Mouse (Mus musculus) hindbrain, embryonic 11.5 days (tissue): ENCODE measurements around the gene Slc35e3. TPM values are rescaled to one million over a fixed set of nuclear protein-coding genes. Genes with fewer than 3 reads are reported as not detected.

Experiments
- ATAC-seq: fragments of 200-750 bp; cut with Nextera tagmentation; 2 replicates; pipeline ENCODE4 v1.8.0; 2017; ENCODE audit warnings: mild to moderate bottlenecking, moderate TSS enrichment, moderate library complexity; ENCODE audit not compliant: low FRiP score
- DNase-seq: peaks from one replicate; pipeline ENCODE4 v3.0.0-alpha.2; 2015; ENCODE audit warnings: low spot score
- H3K27ac ChIP-seq: fragments of 300-500 bp; sonication (generic); 2 replicates; pipeline ENCODE4 v1.5.1; 2014; ENCODE audit warnings: mild to moderate bottlenecking, low read depth, low read length
- H3K27me3 ChIP-seq: fragments of 300-500 bp; sonication (generic); 2 replicates; pipeline ENCODE4 v1.6.1; 2014; ENCODE audit warnings: mild to moderate bottlenecking, low read length, moderate library complexity, mixed read lengths; ENCODE audit not compliant: control insufficient read depth, insufficient read depth
- H3K36me3 ChIP-seq: fragments of 300-500 bp; sonication (generic); 2 replicates; pipeline ENCODE4 v1.6.1; 2014; ENCODE audit warnings: mild to moderate bottlenecking, low read length, moderate library complexity, mixed read lengths; ENCODE audit not compliant: control insufficient read depth, insufficient read depth
- H3K4me1 ChIP-seq: fragments of 300-500 bp; sonication (generic); replicated peaks from 2 replicates; pipeline ENCODE4 v1.6.1; 2014; ENCODE audit warnings: low read length, mixed read lengths; ENCODE audit not compliant: control insufficient read depth, insufficient read depth
- H3K4me2 ChIP-seq: fragments of 300-500 bp; sonication (generic); replicated peaks from 2 replicates; pipeline ENCODE4 v1.6.1; 2014; ENCODE audit warnings: mild to moderate bottlenecking, low read depth, low read length
- H3K4me3 ChIP-seq: fragments of 300-500 bp; sonication (generic); 2 replicates; pipeline ENCODE4 v1.5.1; 2014; ENCODE audit warnings: low read depth, low read length
- H3K9ac ChIP-seq: fragments of 300-500 bp; sonication (generic); 2 replicates; pipeline ENCODE4 v1.6.1; 2014; ENCODE audit warnings: low read depth, low read length
- H3K9me3 ChIP-seq: fragments of 300-500 bp; sonication (generic); 2 replicates; pipeline ENCODE4 v1.6.1; 2016; ENCODE audit warnings: low read length; ENCODE audit not compliant: control insufficient read depth
- WGBS: fragments of 180-500 bp; shearing (Covaris S2); extraction: QIAGEN DNeasy Blood & Tissue Kit; methylation state at CpG from one replicate; pipeline ENCODE4 v1.1.7; 2014; 5-methylcytosine and 5-hydroxymethylcytosine counted together
- polyA plus RNA-seq: library from polyadenylated mRNA; unstranded; fragments of >200 nt; fragmentation: Nextera tagmentation; extraction: Ambion mirVana; gene quantifications from 2 replicates; pipeline ENCODE4 v1.2.1, GENCODE M21; 2014

Slc35e3 gene
- polyA plus RNA-seq, 1 experiment from 2014 or later: 18.2 TPM

DNA sequence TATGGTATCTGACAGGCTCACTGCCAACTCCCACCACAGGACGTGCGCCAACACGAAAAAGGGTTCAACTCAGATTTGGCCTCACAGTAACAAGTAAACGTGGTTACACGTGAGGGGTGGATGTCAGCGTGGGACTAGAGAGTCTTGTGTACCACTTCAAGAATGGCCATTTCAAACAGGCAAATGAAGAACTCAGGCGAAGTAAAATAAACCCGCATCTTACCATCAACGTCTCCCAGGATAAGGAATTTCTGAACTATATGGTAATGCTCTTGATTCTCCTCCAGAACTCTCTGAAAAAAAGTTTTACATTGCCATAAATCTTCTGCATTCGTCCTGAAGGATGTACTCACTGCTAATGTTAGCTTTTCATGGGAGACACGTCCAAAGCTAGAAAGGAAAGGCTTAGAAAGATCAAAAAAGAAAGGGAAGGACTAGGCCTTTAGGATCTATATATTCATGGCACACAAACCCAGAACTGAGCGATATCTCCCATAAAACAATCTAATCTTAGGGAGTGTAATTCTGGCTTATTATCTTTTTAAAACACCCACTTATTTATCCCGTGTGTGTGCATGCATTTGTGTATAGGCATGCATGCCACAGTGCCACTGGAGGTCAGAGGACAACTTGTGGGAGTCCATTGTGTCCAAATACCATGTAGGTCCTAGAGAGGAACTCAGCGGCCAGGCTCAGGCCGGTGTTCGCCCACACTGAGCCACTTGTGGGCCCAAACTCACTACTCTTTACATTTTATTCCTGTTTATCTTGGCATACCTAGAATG lies 20.1 kb upstream of the Slc35e3 start:
- Histone ChIP-seq H3K4me1 (no peaks in the 10 kb centered on the region), H3K36me3 (0 out of 2 replicates have a peak, but pooled peaks cover 7% of the 10 kb centered on the region), H3K9ac (no peak overlapping the region), H3K4me3 (no peak overlapping the region), H3K27ac (no peak overlapping the region), H3K27me3 (no peaks in the 10 kb centered on the region), H3K4me2 (no peak overlapping the region), H3K9me3 (no peaks in the 10 kb centered on the region)
- ATAC-seq (no peak), DNase-seq (no peak)
- WGBS: 94% methylated on average over 16 of the region's 16 CpGs

DNA sequence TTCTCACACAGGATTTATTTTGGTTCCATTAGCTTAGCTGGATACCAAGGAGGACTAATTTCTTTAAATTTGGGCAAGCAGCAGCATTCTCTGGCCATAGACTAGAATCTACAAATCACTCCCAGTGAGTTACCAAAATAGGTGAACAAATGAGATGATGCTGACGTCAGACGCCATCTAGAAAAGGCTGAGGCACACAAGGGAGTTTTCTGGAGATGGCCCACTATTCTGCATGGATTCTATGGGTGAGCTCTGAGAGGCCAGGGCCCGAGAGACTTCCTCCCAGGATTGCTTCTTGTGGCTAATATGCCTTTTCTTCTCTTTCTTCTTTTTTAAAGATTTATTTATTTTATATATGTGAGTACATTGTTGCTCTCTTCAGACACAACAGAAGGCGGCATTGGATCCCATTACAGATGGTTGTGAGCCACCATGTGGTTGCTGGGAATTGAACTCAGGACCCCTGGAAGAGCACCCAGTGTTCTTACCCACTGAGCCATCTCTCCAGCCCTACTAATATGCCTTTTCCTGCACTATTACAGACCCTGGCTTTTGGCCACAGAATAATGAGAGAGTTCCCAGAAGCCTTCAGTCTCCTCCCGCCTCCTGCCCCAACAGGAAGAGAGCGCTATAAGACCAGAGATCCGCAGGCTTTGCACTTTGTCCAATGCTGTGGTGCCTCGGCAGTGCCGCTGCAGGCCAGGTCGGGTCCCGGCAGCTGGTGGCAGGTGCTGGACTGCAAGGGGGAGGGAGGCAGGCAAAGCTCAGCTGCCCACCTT lies 19.1 kb upstream of the Slc35e3 start:
- 91% methylated on average over 11 of the region's 11 CpGs for WGBS
- 0 out of 2 replicates have a peak, but pooled peaks cover 12% of the 10 kb centered on the region for H3K36me3 ChIP-seq
- H3K4me2 ChIP-seq: no peak overlapping the region
- no peaks in the 10 kb centered on the region for H3K4me1 ChIP-seq
- H3K27me3 ChIP-seq: no peaks in the 10 kb centered on the region
- no peak overlapping the region for H3K27ac ChIP-seq
- no peaks in the 10 kb centered on the region for H3K9me3 ChIP-seq
- DNase-seq: no peak
- no peak overlapping the region for H3K9ac ChIP-seq
- no peak overlapping the region for H3K4me3 ChIP-seq
- ATAC-seq: no peak

DNA sequence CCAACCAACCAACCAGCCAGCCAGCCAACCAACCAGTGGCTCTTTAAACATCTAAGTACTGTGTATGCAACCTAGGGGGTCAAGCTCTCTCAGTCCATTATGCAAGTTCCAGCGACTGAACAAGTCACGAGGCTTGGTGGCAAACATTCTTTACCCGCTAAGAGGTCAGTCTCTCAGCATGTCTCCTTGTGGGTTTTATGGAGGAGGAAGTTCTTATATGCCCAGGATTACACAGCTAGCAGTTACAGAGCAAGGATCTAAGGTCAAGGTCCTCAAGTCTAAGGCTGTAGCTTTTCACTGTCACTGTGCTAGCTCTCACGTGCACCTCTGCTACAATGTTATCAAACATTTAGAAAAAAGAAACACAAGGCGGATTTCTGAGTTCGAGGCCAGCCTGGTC lies 18.4 kb upstream of the Slc35e3 start:
- peaks cover 14% of the 10 kb centered on the region; the same call in 1 of the 2 replicates for H3K36me3 ChIP-seq
- H3K9me3 ChIP-seq: no peaks in the 10 kb centered on the region
- H3K4me3 ChIP-seq: no peak overlapping the region
- no peak for DNase-seq
- ATAC-seq: no peak
- WGBS: 87% methylated on average over 6 of the region's 6 CpGs
- no peaks in the 10 kb centered on the region for H3K27me3 ChIP-seq
- no peak overlapping the region for H3K27ac ChIP-seq
- no peak overlapping the region for H3K4me2 ChIP-seq
- H3K9ac ChIP-seq: no peak overlapping the region
- no peaks in the 10 kb centered on the region for H3K4me1 ChIP-seq

DNA sequence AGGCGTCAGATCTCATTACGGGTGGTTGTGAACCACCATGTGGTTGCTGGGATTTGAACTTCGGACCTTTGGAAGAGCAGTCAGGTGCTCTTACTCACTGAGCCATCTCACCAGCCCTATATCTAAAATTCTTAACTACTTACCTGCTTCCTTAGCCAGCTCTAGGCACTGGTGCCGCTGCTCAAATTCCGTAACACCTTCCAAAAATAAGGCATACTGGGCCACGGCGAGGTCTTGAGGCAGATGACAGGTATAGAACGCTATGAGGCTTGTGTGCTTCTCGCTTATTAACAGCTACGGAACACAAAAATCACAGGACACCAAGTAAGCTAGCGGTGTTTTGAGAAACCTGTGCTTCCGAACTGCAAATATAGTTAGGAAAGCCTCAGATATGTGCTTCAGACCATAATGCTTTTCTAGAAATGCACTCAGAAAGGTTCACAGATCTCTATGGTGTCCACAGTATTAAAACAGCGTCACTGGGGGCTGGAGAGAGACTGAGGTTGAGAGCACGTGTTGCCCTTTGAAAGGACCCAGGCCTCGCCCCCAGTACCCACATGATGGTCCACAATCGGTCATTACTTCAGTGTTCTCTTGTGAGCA lies 17.5 kb upstream of the Slc35e3 start:
- Histone ChIP-seq H3K4me3 (no peak overlapping the region), H3K9ac (no peak overlapping the region), H3K27me3 (no peaks in the 10 kb centered on the region), H3K4me2 (no peak overlapping the region), H3K27ac (no peak overlapping the region), H3K36me3 (peaks cover 15% of the 10 kb centered on the region; the same call in 1 of the 2 replicates), H3K4me1 (no peaks in the 10 kb centered on the region), H3K9me3 (no peaks in the 10 kb centered on the region)
- DNase-seq (no peak), ATAC-seq (no peak)
- 96% methylated on average over 16 of the region's 16 CpGs for WGBS

GRCm38 (mm10) chr10:117762966-117763365 lies 16.8 kb upstream of the Slc35e3 start:
- Histone ChIP-seq H3K36me3 (peaks cover 18% of the 10 kb centered on the region; the same call in 1 of the 2 replicates), H3K9ac (no peak overlapping the region), H3K9me3 (no peaks in the 10 kb centered on the region), H3K4me2 (no peak overlapping the region), H3K4me3 (no peak overlapping the region), H3K4me1 (no peaks in the 10 kb centered on the region), H3K27ac (no peak overlapping the region), H3K27me3 (no peaks in the 10 kb centered on the region)
- DNase-seq (no peak), ATAC-seq (no peak)
- 95% methylated on average over 12 of the region's 12 CpGs for WGBS

DNA sequence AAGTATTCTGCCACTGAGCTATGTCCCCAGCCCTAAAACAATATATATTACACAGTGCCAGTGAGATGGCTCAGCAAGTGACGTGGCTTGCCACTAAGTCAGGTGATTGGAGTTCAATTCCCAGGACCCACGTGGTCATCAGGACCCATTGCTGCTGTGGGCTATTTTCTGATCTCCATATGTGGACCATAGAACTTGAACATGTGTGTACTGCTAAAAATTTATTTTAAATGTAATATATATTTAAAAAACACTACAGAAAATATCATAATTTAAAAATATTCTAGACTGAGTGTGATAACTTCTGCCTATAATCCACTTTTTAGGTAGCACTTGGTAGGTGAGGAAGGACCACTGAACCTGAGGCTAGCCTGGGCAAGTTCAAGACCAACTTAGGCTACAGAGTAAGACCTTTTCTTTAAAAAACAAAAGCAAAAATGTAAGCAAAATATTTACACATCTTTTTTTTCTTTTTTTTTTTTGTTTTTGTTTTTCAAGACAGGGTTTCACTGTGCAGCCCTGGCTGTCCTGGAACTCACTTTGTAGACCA lies 16.2 kb upstream of the Slc35e3 start:
- H3K36me3 ChIP-seq: peaks cover 23% of the 10 kb centered on the region
- 96% methylated on average over 2 of the region's 2 CpGs for whole genome bisulfite sequencing
- no peak overlapping the region for H3K9ac ChIP-seq
- H3K27ac ChIP-seq: no peak overlapping the region
- H3K4me2 ChIP-seq: no peak overlapping the region
- no peak for DNase-seq
- H3K4me1 ChIP-seq: no peaks in the 10 kb centered on the region
- H3K27me3 ChIP-seq: no peaks in the 10 kb centered on the region
- H3K4me3 ChIP-seq: no peak overlapping the region
- ATAC-seq: no peak
- H3K9me3 ChIP-seq: no peaks in the 10 kb centered on the region

DNA sequence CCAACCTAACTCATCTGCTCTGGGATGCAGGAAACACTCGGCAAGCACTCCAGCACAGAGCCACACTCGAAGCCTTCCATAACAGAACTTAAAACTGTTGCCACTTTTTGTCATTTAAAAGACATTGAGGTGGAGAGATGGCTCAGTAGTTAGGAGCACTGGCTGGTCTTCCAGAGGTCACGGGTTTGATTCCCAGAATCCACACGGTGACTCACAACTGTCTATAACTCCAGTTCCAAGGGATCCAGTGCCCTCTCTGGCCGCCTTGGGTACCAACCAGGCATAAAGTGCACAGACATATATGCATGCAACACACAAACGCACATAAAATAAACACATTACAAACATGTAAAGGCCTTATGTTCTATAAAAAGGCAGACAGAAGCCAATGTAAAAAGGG lies 15.4 kb upstream of the Slc35e3 start:
- no peaks in the 10 kb centered on the region for H3K4me1 ChIP-seq
- no peaks in the 10 kb centered on the region for H3K9me3 ChIP-seq
- no peak overlapping the region for H3K27ac ChIP-seq
- H3K9ac ChIP-seq: no peak overlapping the region
- ATAC-seq: no peak
- peaks cover 23% of the 10 kb centered on the region for H3K36me3 ChIP-seq
- WGBS: 91% methylated on average over 6 of the region's 6 CpGs
- no peak for DNase-seq
- no peaks in the 10 kb centered on the region for H3K27me3 ChIP-seq
- no peak overlapping the region for H3K4me2 ChIP-seq
- H3K4me3 ChIP-seq: no peak overlapping the region

DNA sequence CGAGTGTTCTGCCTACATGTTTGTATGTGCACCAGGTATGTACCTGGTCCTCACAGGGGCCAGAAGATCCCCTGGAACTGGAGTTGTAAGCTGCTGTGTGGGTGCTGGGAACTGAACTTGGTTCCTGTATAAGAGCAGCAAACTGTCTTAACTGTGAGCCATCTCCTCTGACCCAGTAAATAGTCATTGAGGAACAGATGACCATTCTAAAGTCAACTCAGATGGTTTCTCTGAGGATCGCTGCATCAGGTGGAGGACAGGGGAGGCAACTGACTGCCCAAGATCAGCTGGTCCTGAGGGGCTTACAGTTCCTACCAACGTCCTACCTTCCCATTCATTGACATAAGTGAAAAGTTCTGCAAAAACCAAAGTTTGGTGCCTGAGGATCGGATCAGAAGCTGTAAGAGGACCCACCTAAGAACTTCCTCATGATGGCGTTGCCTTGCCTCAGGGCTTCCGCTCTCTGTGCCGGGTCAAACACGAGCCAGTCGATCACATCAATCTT lies 14.7 kb upstream of the Slc35e3 start:
- Histone ChIP-seq H3K36me3 (peaks cover 25% of the 10 kb centered on the region), H3K27ac (no peak overlapping the region), H3K4me3 (no peak overlapping the region), H3K4me1 (no peaks in the 10 kb centered on the region), H3K4me2 (no peak overlapping the region), H3K9me3 (no peaks in the 10 kb centered on the region), H3K27me3 (no peaks in the 10 kb centered on the region), H3K9ac (no peak overlapping the region)
- DNase-seq (no peak), ATAC-seq (no peak)
- WGBS: 95% methylated on average over 9 of the region's 9 CpGs
